Mouse (Mus musculus): ENCODE data around the gene Shank2.
A peak's percentile ranks its signal among the peaks of the same experiment; 100 is the strongest.

Gene Shank2

DNA sequence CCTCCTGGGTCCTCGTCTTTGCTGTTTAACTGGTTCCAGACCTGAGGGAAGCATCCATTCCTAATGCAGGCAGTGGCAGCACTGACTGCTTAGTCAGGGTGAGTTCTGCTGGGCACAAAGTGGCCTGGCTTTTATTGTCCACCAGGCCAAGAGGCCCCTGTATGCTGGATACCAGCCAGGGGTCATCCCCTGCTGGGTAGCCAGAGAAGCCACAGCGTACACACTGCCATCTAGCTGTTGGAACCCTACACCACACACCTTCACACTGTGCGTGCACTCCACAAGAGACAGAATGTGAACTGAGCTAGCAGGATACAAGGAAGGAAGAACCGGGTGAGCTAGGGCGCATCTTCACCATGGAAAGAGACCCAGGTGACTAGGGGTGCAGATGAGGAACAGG lies 233.1 kb downstream of the Shank2 start:
- DNase-seq = peak; percentile 20 to 25

DNA sequence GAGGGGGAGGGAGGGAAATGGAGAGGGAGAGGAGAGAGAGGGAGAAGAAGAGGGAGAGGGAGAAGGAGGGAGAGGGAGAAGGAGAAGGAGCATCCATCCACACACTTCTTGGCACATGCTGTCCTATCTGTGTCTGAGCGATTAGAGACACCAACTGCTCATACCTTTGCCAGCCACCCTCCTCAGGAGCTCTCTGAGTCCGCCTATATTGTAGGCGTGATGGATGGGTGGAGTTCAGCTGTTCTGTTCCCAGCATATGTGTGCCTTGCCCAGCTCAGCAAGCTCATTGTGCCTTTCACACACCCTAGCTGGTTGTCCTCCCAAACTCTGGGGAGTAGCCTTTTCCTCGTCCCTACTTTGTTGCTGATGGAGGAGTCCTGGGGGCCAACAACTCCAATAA lies 233.8 kb downstream of the Shank2 start:
- no peak for DNase-seq

DNA sequence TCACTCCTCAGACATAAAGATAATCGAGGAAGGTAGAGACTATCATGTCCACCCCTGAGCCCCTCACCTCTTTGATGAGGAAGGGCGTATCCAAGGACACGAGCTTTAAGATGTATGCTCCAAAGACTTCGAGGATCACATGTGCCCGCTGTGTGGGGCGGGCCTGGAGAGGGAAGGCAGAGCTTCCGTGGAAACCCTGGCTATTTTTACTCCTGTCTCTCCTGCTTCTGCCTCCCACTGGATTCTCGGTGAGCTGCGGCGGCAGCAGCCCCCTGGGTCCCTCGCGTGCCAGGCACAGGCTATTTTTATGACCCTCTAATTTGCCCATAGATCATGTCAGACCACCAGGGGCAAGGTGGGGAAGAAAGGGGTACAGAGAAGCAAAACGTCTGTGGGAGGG lies 235.1 kb downstream of the Shank2 start:
- DNase-seq = no peak

DNA sequence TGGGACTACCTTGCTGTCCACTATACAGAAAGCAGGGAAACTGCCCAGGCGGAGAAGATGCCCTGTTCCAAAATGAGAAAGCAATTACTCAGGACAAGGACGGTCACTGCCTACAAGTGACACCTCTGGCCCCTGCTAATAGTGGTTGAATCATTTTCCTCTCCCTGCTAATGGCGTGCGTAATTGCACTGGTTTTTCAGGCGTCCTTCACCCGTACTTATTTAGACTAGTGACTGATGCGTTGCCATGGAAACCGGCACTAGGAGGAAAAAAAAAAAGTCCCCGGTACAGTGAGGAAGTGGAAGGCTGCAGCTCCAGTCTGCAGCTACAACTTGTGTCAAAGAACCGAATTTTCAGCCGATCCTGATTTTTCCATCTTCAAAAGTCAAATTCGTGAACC lies 236.7 kb downstream of the Shank2 start:
- no peak for DNase-seq

DNA sequence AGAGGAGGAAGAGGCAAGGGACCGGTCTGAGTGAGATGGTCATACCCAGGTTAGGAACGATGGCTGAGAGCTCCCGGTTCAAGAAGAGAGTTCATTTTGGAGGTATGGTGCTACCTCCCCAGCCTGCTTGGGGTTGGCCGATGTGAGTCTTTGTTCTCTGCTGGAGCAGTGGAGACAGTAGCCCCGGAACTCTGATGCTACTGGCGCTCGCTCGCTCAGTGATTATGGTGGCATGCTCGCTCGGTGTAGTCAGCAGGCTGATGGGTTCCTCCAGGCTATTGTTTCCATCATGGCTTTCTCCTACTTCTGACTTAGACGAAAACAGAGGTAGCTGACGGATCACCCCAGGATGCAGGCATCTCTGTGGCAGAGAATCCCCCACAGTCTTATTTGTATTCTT lies 237.3 kb downstream of the Shank2 start:
- no peak for DNase-seq

DNA sequence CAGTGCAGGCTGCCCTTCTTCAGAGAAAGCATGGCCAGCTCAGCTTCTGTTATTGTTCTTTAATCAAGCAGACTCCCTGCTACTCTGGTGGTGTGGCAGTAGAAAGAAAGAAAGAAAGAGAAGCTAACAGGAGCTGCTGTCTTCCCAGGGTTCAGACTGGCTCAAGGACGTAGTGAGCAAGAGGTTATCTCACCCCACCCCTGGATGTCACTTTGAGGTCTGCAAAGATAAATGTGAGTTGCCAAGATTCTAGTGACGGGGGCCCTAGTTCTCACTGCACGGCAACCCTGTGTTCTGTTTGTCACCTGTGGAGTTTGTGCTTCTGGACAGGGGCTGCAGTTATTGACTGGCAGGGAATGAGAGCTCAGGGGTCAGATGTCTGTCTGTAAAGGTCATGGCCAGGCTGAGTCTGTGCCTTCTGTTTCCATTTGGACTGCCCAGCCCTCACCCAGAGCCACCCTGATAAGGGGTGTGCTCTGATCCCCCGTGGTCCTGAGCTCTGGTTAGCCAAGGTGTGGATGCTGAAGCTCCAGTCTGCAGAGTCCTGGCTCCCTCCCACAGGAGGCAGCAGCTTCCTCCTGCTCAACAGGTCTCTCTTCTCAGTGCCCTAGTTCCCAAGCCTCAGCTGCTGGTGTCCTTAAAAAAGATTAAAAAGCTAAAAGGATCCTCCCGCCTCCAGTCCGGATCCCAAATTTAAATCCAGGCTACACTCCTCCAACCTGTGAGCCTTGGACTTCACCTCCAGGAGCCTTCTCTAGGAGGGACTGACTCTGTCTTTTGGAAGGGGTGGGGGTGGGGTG lies 238.0 kb downstream of the Shank2 start:
- DNase-seq = no peak

DNA sequence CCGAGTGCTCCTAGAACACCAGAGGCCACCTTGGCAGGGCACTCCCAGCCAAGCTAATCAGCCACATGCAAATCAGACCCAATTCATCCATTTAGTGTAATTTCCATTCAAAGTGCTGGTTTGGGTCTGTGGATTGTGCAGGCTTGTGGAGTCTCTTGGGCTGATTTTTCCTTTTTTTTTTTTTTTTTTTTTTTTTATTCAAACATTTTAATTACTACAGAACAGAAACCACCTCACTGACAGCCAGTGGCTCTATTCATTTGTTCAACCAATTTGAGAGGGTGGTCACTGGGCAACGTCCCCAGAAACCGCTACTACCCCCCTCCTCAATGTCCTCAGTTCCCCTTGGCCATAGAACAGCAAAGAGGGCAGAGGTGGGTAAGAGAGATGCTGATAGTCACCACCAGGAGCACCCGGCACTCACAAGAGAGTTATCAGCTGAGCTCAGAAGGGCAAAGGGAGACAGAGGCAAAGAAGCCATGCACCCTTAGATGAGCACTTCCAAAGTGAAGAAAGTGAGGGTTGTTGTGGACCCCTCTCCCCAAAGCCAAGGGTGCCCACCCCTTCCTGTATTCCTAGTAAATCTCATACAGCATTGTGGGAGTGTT lies 239.1 kb downstream of the Shank2 start:
- DNase-seq = no peak

DNA sequence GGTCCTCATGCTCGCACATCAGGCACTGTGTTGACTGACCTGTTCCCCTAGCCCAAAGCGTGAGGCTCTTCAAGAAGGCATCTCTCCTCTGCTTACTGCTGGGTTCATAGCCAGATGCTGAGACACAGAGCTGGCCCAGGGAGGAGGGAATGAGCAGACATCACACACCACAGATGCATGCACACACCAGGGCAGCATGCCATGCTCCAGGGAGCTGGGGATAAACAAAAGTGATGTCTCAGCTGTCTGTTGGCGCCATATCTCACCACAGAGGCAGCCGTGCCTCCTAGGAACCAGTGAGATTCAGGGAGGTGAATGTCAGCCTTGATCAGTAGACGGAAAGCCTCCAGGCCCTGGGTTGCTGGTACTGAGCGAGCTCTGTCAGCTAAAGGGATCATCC lies 242.5 kb downstream of the Shank2 start:
- no peak for DNase-seq

DNA sequence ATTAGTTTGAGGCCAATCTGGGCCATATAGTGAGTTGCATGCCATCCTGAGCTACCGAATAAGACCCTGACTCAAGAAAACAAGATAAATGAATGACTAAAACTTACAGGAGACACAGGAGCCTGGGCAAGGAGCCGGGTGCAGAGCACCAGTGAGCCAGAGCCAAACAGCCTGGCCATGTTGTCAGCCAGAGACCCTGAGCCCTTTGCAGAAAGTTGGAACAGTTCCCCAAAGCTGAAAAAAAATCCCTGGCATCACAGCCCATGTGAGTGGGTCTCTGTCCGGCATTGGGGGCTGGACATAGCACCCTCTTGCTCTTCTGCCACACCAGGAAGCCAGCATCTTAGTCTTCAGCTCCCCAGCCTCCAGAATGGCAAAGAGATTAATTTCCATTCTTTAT lies 244.5 kb downstream of the Shank2 start:
- DNase-seq = no peak

DNA sequence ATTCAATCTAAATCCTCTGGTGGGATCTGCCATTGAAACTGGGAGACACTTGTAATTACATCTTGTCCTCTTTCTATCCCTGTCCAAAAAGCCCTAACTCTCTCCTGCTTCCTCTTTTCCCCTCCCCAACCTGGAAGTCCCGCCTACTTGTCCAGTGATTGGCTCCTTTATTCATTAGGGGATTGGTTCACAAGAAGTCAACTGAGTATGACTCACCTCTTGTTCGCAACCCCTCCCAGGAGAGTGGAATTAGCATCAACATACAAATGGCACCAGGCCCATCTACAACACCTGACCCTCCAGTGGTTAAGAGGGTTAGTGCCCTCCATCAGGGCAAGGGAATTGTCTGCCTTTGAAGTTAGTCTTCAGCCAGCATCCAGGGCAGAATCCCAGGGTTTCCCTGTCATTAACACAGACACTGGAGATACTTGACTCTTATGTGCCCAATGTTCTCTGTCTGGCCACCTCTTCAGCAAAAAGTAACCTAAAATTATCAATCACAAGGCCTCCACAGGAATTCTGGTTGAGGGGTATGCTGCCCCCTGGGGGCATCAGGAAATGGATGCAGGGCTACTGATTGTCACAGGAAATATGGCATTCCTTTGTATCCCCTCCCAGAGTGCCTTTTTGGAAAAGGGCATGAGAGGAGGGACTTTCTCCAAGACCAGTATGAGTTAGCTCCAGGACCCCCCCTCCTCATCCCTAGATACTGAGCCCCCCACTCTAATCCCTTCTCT lies 247.1 kb downstream of the Shank2 start:
- DNase-seq = no peak

DNA sequence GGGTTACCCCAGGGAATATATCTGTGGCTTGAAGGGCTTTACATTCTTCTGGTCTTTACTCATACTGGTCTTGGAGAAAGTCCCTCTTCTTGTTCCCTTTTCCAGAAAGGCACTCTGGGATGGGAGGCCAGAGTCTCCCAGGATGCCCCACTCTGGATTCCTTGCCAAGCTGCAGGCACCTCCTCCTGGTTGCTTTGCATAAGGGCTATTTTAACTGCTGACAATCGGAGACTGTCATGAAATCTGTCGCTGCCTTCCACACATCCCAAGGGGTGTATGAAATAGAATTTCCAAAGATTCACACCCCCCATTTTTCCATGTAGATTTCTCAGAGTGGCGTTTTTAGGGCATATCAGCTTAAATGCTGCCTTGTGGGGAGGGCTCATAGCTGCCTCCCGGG lies 249.1 kb downstream of the Shank2 start:
- no peak for DNase-seq

DNA sequence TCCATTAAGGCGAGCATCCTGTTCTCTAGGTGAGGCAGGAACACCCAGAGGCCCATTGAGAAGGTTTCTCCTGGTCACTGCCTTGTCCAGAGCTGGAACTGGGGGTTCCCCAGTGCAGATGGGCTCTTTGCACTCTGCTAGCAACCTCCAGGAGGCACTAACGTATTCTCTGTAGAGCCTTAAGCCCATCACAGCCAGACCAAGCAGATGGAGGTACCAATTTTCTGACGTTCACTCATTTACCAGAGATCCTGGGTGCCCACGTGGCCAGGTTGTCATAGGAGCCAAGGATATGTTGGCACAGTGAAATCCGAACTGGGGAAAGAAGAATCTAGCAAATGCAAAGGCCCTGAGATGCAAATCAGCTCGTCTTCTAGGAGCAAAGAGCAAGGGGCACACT lies 249.5 kb downstream of the Shank2 start:
- DNase-seq = no peak

DNA sequence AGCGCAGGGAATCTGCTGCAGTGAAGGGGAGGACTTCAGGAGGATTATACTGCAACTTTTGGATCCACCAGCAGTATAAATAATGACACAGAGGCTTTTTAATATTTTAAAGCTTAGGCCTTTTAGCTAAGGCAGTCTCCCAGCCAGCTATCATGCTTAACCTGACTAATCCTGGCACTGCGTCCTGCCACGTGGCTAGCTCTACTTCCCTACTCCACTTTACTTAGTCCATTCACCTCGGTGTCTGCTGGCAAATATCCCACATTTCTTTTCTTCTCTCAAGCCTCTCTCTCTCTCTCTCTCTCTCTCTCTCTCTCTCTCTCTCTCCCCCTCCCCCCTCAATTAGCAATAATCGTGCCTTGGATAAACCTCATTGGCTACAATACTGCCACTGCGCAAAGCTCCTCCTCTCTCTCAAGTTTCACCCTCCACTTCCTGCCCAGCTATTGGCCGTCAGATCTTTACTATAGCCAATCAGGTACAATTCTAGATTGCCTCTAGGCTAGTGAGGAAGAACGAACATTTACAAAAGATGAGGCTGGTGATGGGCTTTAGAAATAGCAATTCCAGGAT lies 253.0 kb downstream of the Shank2 start:
- DNase-seq = no peak

DNA sequence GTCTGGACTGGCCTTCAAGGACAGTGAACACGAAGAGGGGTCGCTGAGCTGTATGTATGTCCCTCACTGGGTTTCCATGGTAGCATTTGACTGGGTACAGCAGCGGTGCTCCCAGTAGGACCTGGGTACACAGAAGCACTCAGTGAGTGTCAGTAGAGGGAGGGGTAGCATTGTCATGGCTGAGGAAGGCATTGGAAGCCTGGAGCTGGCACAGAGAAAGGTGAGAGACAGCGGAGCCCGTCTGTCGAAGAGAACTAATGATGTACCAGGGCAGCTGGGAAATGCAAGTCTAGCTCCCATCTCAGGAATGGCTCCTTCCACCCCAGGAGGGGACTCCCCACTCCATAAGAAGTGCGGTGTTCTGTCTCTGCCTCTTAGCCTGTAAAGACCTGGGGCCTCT lies 256.1 kb downstream of the Shank2 start:
- no peak for DNase-seq

DNA sequence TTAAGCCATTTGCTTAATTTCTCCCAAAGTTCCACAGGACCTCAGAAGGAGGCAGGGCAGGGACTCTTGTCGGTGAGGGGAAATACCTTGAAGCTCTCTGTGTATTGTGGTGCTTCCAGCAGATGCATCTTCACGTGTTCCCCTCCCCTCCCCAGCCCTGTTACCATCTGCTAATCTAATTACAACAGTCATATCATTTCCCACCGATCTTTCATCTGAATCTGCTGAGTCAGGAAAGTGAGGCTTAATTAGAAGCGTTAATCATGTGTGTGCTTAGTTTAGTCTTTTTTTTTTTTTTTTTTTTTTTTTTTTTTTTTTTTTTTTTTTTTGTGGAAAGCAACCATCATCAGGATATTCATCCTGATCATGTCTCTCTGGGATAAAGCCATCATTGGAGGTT lies 256.6 kb downstream of the Shank2 start:
- DNase-seq = no peak

DNA sequence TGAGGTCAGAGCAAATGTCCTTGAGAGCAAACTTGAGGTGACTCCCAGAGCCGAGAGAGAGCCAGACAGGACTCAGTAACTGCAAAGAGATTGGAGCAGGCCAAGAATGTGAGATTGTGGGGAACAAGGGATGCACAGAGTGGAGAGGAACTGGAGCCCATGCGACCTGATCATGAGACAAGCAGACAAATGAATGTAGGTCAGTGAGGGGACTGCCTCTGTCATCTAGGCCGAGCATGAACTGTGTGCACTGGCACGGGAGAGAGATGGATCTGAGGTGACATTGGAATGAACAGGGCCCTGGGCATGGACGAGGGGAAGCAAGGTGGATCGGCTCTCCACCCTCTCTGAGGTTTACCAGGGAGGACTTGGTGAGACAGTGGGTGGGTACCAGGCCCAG lies 260.9 kb downstream of the Shank2 start:
- no peak for DNase-seq

DNA sequence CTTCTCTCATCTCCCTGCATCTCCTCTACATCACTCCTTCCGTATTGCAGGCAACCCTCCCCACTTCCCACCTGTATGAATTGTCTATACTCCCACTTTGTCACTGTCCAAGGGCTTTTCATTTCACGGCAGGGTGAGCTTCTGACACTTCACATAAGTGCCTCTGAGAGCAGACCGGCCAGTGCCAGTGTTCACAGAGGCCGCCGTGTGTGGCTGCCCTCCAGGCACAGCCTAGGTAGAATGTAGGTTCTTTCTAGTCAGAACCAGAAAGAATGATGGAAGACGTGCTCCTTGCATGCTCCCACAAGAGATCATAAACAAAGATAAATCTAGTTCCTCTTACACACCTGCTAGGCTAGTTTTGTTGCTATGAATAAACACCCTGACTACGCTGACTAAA lies 265.0 kb downstream of the Shank2 start:
- peak in 1 of 2 experiments; percentile 29 for DNase-seq

DNA sequence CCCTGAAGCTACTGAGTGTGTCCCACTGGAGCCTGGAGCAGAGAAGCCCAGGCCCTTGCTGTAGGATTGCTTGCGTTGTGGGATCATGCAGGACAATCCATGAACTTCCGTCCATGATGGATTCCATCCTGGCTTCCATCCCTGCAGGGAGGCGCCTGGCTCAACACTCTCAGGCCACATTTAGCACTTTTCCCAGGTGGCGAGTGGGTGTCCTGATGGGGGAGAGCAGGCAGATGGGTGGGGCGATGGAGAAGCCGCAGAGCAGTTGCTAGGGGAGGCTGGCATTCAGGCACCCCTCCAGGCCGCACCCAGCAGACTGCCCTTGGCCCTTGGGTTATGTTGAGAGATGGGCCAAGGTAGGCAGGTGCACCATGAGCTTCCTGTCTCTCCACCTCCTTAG lies 266.6 kb downstream of the Shank2 start:
- DNase-seq = no peak

DNA sequence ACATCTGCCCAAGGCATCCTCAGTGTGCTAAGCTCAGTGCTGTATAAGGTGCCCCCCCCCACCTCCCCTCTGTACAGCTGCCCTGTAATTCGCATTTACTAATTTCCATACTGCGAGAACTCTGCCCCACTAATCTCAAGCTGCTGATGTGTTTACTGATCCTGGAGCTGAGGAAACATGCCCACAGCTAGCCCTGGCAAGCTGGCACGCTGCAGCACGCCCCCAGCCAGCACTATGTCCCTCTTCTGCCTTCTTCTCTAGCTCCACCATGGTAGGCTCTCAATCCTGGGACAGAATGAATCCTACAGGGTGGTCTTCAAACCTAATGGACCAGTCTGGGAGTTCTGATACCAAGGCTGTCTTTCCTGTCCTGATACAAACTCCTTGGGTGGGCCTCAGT lies 267.1 kb downstream of the Shank2 start:
- DNase-seq = no peak

DNA sequence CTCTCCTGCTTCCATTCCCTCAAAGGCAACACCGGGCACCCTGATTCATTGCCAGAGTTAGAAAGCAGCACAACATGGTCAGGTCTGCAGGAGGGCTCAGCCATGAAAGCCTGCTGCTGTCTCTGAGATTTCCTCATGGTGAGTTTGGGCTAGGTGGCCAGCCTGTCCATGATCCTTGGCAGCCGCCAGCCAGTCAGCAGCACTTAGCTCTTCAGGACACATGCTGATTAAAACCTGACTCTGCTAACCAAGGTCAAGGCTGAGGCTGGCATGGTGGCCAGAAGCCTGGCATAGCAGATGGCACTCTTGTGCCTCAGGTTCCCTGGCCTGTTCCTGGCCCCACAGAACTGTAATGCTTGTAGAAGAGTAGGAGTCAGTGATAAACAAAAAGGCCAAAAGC lies 269.3 kb downstream of the Shank2 start:
- no peak for DNase-seq

DNA sequence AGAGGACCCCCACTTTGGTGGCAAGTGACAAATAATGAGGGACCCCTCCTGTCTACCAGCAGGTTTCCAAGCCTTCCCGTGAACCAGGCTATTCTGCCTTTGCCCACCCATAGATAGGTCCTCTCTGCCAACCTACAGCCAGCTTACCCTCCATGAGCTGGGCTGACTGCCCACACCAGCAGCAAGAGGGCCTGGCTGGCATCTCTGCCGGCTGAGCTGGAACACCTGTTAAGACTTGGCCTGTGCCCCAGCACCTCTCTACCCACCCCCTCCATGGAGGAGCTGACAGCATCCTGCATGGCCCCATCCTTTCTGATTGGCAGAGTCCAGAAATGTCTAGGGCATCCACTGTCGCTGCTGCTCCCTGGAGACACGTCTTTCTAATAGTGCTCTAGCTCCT lies 277.0 kb downstream of the Shank2 start:
- no peak for DNase-seq

DNA sequence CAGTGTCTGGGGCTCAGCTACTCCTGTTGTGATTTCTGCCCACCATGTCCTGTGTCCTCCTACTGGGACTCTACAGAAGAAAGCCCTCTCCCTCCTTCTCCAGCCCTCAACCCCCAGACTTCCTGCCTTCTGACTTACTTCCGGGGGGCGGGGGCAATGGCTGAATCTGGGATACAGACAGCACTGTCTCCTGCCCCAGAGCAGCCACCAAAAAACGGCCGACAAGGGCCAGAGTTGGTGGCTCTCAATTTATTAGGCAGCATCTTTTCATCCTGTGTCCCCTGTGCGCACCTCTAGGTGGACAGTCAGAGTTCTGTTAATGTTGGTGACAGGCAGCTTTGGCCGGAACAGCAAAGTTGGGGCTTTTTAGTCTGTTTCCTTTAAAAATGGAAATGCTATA lies 282.0 kb downstream of the Shank2 start:
- DNase-seq = no peak

DNA sequence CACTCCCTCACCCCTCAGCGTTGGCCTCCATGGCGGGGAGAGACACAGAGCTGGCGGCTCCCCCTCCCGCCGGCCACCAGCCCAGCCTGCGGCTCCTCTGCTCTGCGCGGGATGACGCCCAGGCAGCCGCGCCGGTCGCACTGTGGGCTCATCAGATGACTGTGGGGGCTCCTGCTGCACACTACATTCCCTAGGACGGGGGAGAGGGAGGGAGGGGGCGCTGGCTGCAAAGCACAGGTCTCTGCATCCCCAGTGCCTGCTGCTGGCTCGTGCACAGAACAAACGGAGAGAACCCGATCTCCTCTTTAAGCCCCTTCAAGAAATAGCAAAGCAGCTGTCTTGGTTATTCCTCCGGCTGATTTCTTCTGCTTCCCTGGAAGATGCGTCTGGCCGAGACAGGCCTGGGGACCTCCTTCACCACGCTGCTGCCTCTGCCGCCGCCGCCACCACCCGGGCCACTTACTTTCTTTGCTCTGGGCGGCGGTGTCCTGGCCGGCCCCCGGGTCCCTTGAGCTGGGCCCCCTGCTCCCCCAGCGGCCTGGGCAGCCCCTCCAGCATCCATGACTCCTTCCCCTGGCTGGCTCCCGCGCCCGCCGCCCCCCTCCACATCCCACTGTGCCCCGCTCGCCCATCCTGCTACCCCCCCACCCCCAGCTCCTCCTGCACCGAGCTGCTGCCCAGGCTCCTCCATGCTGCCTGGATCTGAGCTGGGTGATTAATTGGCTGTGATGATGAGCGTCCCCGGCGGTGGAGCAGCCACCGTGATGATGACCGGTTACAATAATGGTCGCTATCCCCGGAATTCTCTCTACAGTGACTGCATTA lies 282.7 kb downstream of the Shank2 start:
- no peak for DNase-seq

Measured in kidney, adult 8-10 months (tissue).